8 mouse cellular contexts compared by ENCODE assay signal in the genomic region with DNA sequence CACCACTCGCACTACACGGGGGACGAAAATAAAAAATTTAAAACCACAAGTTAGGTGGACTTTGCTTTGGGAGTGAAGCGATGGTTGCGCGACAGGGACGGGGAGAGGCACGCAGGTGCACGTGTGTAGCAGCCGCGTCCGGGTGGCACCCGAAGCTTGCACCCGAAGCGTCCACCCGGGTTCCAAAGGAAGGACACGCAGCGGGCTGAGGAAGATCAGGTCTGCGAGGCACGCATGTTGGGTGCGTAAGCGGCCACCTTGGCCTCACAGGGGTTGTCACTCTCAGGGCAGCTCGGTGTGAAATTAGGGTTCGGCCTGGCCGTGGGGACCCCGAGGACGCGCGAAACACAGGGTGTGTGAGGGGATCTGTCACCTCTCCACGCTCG. TPM values are rescaled to one million over a fixed set of nuclear protein-coding genes. Genes with fewer than 3 reads are reported as not detected.
A peak's percentile ranks its signal among the peaks of the same experiment; 100 is the strongest.
DNase-seq lines count a peak whose midpoint lies in the region; ATAC-seq and TF ChIP-seq lines count a peak whose summit lies in the region.

No protein-coding gene starts in this region.

- no peak for TF ChIP-seq POLR2A in small intestine, adult 2 months (IDR thresholded peaks at IDR 0.05; ENCODE audit: low read depth, low read length)

- peaks cover 16% of the 10 kb centered on the region for H3K4me1 ChIP-seq in lung, embryonic 15.5 days
- H3K4me1 ChIP-seq in forebrain, embryonic 13.5 days = peaks cover 13% of the 10 kb centered on the region
- H3K4me1 ChIP-seq in limb, embryonic 15.5 days = peaks cover 20% of the 10 kb centered on the region
- H3K4me1 ChIP-seq in small intestine, adult 2 months (ENCODE audit: control insufficient read depth, insufficient read depth, insufficient read length, low read length) = peaks cover 11% of the 10 kb centered on the region

- no peaks in the 10 kb centered on the region for H3K36me3 ChIP-seq in lung, embryonic 15.5 days
- no peaks in the 10 kb centered on the region for H3K36me3 ChIP-seq in forebrain, embryonic 13.5 days (ENCODE audit: poor library complexity, severe bottlenecking)
- H3K36me3 ChIP-seq in limb, embryonic 15.5 days = no peaks in the 10 kb centered on the region
- H3K36me3 ChIP-seq in small intestine, adult 2 months (ENCODE audit: control insufficient read depth, insufficient read depth, low read length) = no peaks in the 10 kb centered on the region

- DNase-seq in adrenal gland, postnatal 14 days = peak; percentile 69
- DNase-seq in adrenal gland, postnatal 4 days (ENCODE audit: low spot score in 2 of 2) = no peak
- no peak for DNase-seq in lung, postnatal 4 days
- no peak for DNase-seq in thymus, postnatal 36 days

- 0 out of 2 replicates have a peak overlapping the region, but pooled peaks have one; percentile 38 for H3K27ac ChIP-seq in lung, embryonic 15.5 days
- no peak overlapping the region for H3K27ac ChIP-seq in forebrain, embryonic 13.5 days
- H3K27ac ChIP-seq in limb, embryonic 15.5 days = peak overlapping the region; percentile 38; the same call in 1 of the 2 replicates
- peak overlapping the region; percentile 60 for H3K27ac ChIP-seq in small intestine, adult 2 months (ENCODE audit: insufficient read depth, low read depth, low read length)

- H3K4me2 ChIP-seq in lung, embryonic 15.5 days = peak overlapping the region; percentile 99
- H3K4me2 ChIP-seq in forebrain, embryonic 13.5 days = peak overlapping the region; percentile 96
- peak overlapping the region; percentile 93 for H3K4me2 ChIP-seq in limb, embryonic 15.5 days

- H3K9me3 ChIP-seq in lung, embryonic 15.5 days = no peaks in the 10 kb centered on the region
- H3K9me3 ChIP-seq in forebrain, embryonic 13.5 days (replicated peaks) = no peaks in the 10 kb centered on the region
- no peaks in the 10 kb centered on the region for H3K9me3 ChIP-seq in limb, embryonic 15.5 days

- WGBS in lung, embryonic 15.5 days = 2% methylated on average over 31 of the region's 31 CpGs
- 2% methylated on average over 31 of the region's 31 CpGs for WGBS in forebrain, embryonic 13.5 days
- 3% methylated on average over 31 of the region's 31 CpGs for WGBS in limb, embryonic 15.5 days
- WGBS in small intestine, adult 2 months = under 1% methylated on average over 31 of the region's 31 CpGs

- TF ChIP-seq CTCF in small intestine, adult 2 months (IDR thresholded peaks at IDR 0.05; ENCODE audit: extremely low read depth, insufficient read length, insufficient replicate concordance, low read depth, low read length) = no peak

- no peaks in the 10 kb centered on the region for H3K27me3 ChIP-seq in lung, embryonic 15.5 days
- peaks cover 42% of the 10 kb centered on the region for H3K27me3 ChIP-seq in forebrain, embryonic 13.5 days
- no peaks in the 10 kb centered on the region for H3K27me3 ChIP-seq in limb, embryonic 15.5 days
- H3K27me3 ChIP-seq in small intestine, adult 2 months (ENCODE audit: control insufficient read depth, insufficient read depth, low read length) = no peaks in the 10 kb centered on the region

- ATAC-seq in lung, embryonic 15.5 days (ENCODE audit: borderline replicate concordance, extremely low read depth, low FRiP score, low TSS enrichment) = no peak
- no peak for ATAC-seq in forebrain, embryonic 13.5 days
- ATAC-seq in limb, embryonic 15.5 days (ENCODE audit: insufficient number of reproducible peaks, low FRiP score, low TSS enrichment, low read depth) = no peak

- peak overlapping the region; percentile 66 for H3K9ac ChIP-seq in lung, embryonic 15.5 days
- H3K9ac ChIP-seq in forebrain, embryonic 13.5 days = peak overlapping the region; percentile 63
- H3K9ac ChIP-seq in limb, embryonic 15.5 days = peak overlapping the region; percentile 66

- peak overlapping the region; percentile 68 for H3K4me3 ChIP-seq in lung, embryonic 15.5 days
- peak overlapping the region; percentile 60 for H3K4me3 ChIP-seq in forebrain, embryonic 13.5 days
- H3K4me3 ChIP-seq in limb, embryonic 15.5 days = peak overlapping the region; percentile 74
- peak overlapping the region; percentile 84 for H3K4me3 ChIP-seq in small intestine, adult 2 months (ENCODE audit: low read depth, low read length)

RNA-seq across cellular contexts. Expression of gene Slc25a42, which starts 0.4 kb away (rescaled TPM):
- 132 and 144 TPM in 2 replicates for total RNA-seq in adrenal gland, postnatal 14 days (2021)
- total RNA-seq in adrenal gland, postnatal 4 days (2021) = 10 to 100 TPM; 27.8 to 39.2 TPM
- 3.9 and 4.4 TPM in 2 replicates for polyA plus RNA-seq in lung, embryonic 15.5 days (2015; fragmentation: Nextera tagmentation; extraction: Ambion mirVana)
- polyA plus RNA-seq in forebrain, embryonic 13.5 days (2015; fragmentation: Nextera tagmentation; extraction: Ambion mirVana) = 2.0 and 3.0 TPM in 2 replicates
- polyA plus RNA-seq in limb, embryonic 15.5 days (2015; fragmentation: Nextera tagmentation; extraction: Ambion mirVana) = 5.7 and 5.8 TPM in 2 replicates
- 16.7 and 23.2 TPM in 2 replicates for polyA plus RNA-seq in small intestine, adult 2 months (2012; rRNA removed)

RNA-seq across cellular contexts. Expression of gene Sugp2, which starts 22.3 kb away (rescaled TPM):
- total RNA-seq in adrenal gland, postnatal 14 days (2021) = 30.9 and 31.5 TPM in 2 replicates
- 10 to 100 TPM; 54.9 to 62.1 TPM for total RNA-seq in adrenal gland, postnatal 4 days (2021)
- 26.7 and 27.7 TPM in 2 replicates for polyA plus RNA-seq in lung, embryonic 15.5 days (2015; fragmentation: Nextera tagmentation; extraction: Ambion mirVana)
- 75.9 and 76.7 TPM in 2 replicates for polyA plus RNA-seq in forebrain, embryonic 13.5 days (2015; fragmentation: Nextera tagmentation; extraction: Ambion mirVana)
- 26.1 and 26.9 TPM in 2 replicates for polyA plus RNA-seq in limb, embryonic 15.5 days (2015; fragmentation: Nextera tagmentation; extraction: Ambion mirVana)
- 8.5 and 23.4 TPM in 2 replicates for polyA plus RNA-seq in small intestine, adult 2 months (2012; rRNA removed)

RNA-seq across cellular contexts. Expression of gene Armc6, which starts 22.5 kb away (rescaled TPM):
- 11.3 and 13.4 TPM in 2 replicates for total RNA-seq in adrenal gland, postnatal 14 days (2021)
- 10 to 100 TPM; 10.1 to 15.1 TPM for total RNA-seq in adrenal gland, postnatal 4 days (2021)
- polyA plus RNA-seq in lung, embryonic 15.5 days (2015; fragmentation: Nextera tagmentation; extraction: Ambion mirVana) = 24.2 and 30.1 TPM in 2 replicates
- 52.8 and 60.1 TPM in 2 replicates for polyA plus RNA-seq in forebrain, embryonic 13.5 days (2015; fragmentation: Nextera tagmentation; extraction: Ambion mirVana)
- polyA plus RNA-seq in limb, embryonic 15.5 days (2015; fragmentation: Nextera tagmentation; extraction: Ambion mirVana) = 32.7 and 33.0 TPM in 2 replicates
- polyA plus RNA-seq in small intestine, adult 2 months (2012; rRNA removed) = 11.6 and 17.9 TPM in 2 replicates

RNA-seq across cellular contexts. Expression of gene Tmem161a, which starts 39.6 kb away (rescaled TPM):
- total RNA-seq in adrenal gland, postnatal 14 days (2021) = 48.9 and 50.7 TPM in 2 replicates
- 10 to 100 TPM; 63.4 to 66.8 TPM for total RNA-seq in adrenal gland, postnatal 4 days (2021)
- 69.7 TPM in 2 replicates for polyA plus RNA-seq in lung, embryonic 15.5 days (2015; fragmentation: Nextera tagmentation; extraction: Ambion mirVana)
- 50.2 and 59.5 TPM in 2 replicates for polyA plus RNA-seq in forebrain, embryonic 13.5 days (2015; fragmentation: Nextera tagmentation; extraction: Ambion mirVana)
- 64.9 and 74.3 TPM in 2 replicates for polyA plus RNA-seq in limb, embryonic 15.5 days (2015; fragmentation: Nextera tagmentation; extraction: Ambion mirVana)
- 66.9 and 89.5 TPM in 2 replicates for polyA plus RNA-seq in small intestine, adult 2 months (2012; rRNA removed)
